ENCODE assay signal across 10 mouse cellular contexts in genomic region chr16:62562051-62562450, GRCm38 (mm10).
DNase-seq lines count a peak whose midpoint lies in the region; ATAC-seq and TF ChIP-seq lines count a peak whose summit lies in the region.
"Had no signal": no experiment of that assay in that cellular context is flagged by ENCODE, and none has a peak within 500 bp of the region (broad histone marks: within the 10 kb centered on the region; RNA-seq: fewer than 3 reads in every experiment).

No protein-coding gene starts in this region.

- H3K27me3 ChIP-seq in Patski = peaks cover 4% of the 10 kb centered on the region
- H3K27me3 ChIP-seq in kidney, embryonic 14.5 days (ENCODE audit: control insufficient read depth, insufficient read depth, low read length) = no peaks in the 10 kb centered on the region
- H3K27me3 ChIP-seq: embryonic facial prominence, embryonic 13.5 days; lung, embryonic 15.5 days had no signal

- in situ Hi-C loops in Patski (cut with MboI; ENCODE audit: low pct_unique_long_range_greater_than_20kb) = no loop called here

- peak; percentile 64 for TF ChIP-seq CTCF in Patski (IDR thresholded peaks at IDR 0.05)

- H3K4me2 ChIP-seq in kidney, embryonic 14.5 days (replicated peaks; ENCODE audit: low read depth, low read length) = no peak overlapping the region
- H3K4me2 ChIP-seq: embryonic facial prominence, embryonic 13.5 days; lung, embryonic 15.5 days had no signal

- no peak overlapping the region for H3K27ac ChIP-seq in kidney, embryonic 14.5 days (ENCODE audit: low read depth, low read length)
- H3K27ac ChIP-seq: embryonic facial prominence, embryonic 13.5 days; lung, embryonic 15.5 days had no signal

- peak; percentile 46 for DNase-seq in layer of hippocampus, adult 11-12 months (ENCODE audit: low spot score)
- DNase-seq in layer of hippocampus, adult 9-11 months = no peak
- DNase-seq in Patski (ENCODE audit: low read depth, low spot score) = no peak
- DNase-seq in embryo, embryonic 9.5 days (ENCODE audit: extremely low spot score) = peak; percentile 15
- DNase-seq in thymus, postnatal 25 days = no peak
- DNase-seq in lung, postnatal 25 days (ENCODE audit: low spot score) = no peak

- POLR2A ChIA-PET in Patski (lab: Charles Lee) = interaction anchor here (0.6 kb wide), 1 partner anchor 291 kb away, joined by 3 read pairs; no protein-coding TSS in a partner anchor

- no peak overlapping the region for H3K4me3 ChIP-seq in kidney, embryonic 14.5 days (ENCODE audit: low read length)
- H3K4me3 ChIP-seq: embryonic facial prominence, embryonic 13.5 days; lung, embryonic 15.5 days had no signal

- no peaks in the 10 kb centered on the region for H3K9me3 ChIP-seq in kidney, embryonic 14.5 days (ENCODE audit: control insufficient read depth, low read length)
- H3K9me3 ChIP-seq: embryonic facial prominence, embryonic 13.5 days; lung, embryonic 15.5 days had no signal

- WGBS in kidney, embryonic 14.5 days = 35% methylated on average over 4 of the region's 4 CpGs

- no peak overlapping the region for H3K9ac ChIP-seq in kidney, embryonic 14.5 days (ENCODE audit: low read depth, low read length)
- H3K9ac ChIP-seq: embryonic facial prominence, embryonic 13.5 days; lung, embryonic 15.5 days had no signal

- H3K4me1 ChIP-seq in kidney, embryonic 14.5 days (ENCODE audit: control insufficient read depth, insufficient read depth, low read length) = no peaks in the 10 kb centered on the region
- H3K4me1 ChIP-seq: embryonic facial prominence, embryonic 13.5 days; lung, embryonic 15.5 days had no signal

- CTCF ChIA-PET in Patski (lab: Charles Lee) = interaction anchor here (0.7 to 2.2 kb wide), 4 partner anchors 10 to 55 kb away, joined by 3 to 6 read pairs (median 6); no protein-coding TSS in a partner anchor

- H3K36me3 ChIP-seq in kidney, embryonic 14.5 days (ENCODE audit: control insufficient read depth, insufficient read depth, low read length) = no peaks in the 10 kb centered on the region
- H3K36me3 ChIP-seq: embryonic facial prominence, embryonic 13.5 days; lung, embryonic 15.5 days had no signal

- ATAC-seq in Patski = peak; percentile 54
- ATAC-seq in kidney, embryonic 14.5 days (ENCODE audit: low FRiP score, low TSS enrichment) = peak; percentile 81; the same call in 1 of the 2 replicates
- ATAC-seq in megakaryocyte progenitor cell, adult 5-6 weeks (replicated peaks; ENCODE audit: poor library complexity) = 0 out of 2 replicates have a peak, but pooled peaks have one; percentile 44

Comparison
In these comparisons a context has a peak if more than half of its experiments do, and no peak if none do; other contexts are left out.
1. DNase-seq: peak in layer of hippocampus, adult 11-12 months (single experiment) and embryo, embryonic 9.5 days (single experiment); none in layer of hippocampus, adult 9-11 months (single experiment), Patski (single experiment), thymus, postnatal 25 days (single experiment) and lung, postnatal 25 days (single experiment).
2. Peak in every context shown above with its lines, with median percentiles within 50 percentile points of each other: ATAC-seq.